Mouse (Mus musculus) frontal cortex, postnatal 14 days (tissue): ENCODE data around the gene Mipep.

Experiments
- DNase-seq, 2 experiments: peaks; one replicate each; pipeline ENCODE4 v3.0.0; 2022; ENCODE audit warnings: low spot score in 2 of 2

The Mipep gene

GRCm38 (mm10) chr14:60784427-60785315 is at the start of gene Mipep:
TSS of gene Mipep (plus strand) at chr14:60784573.
- peak; percentile 70 to 80 for DNase-seq

- no peak for DNase-seq
These were observed 49.2 kb upstream of the Mipep start for GRCm38 (mm10) chr14:60735206-60735605.

- no peak for DNase-seq
These were observed 48.4 kb upstream of the Mipep start for GRCm38 (mm10) chr14:60735848-60736547.

- no peak for DNase-seq
These were observed 47.7 kb upstream of the Mipep start for GRCm38 (mm10) chr14:60736591-60737192.

- DNase-seq, result no peak
These were observed 47.2 kb upstream of the Mipep start for GRCm38 (mm10) chr14:60737202-60737611.

GRCm38 (mm10) chr14:60738434-60738938 is 45.9 kb upstream of the Mipep start:
- DNase-seq, result no peak

- no peak for DNase-seq
These were observed 45.2 kb upstream of the Mipep start for GRCm38 (mm10) chr14:60739155-60739554.

GRCm38 (mm10) chr14:60739616-60740015 is 44.8 kb upstream of the Mipep start:
- no peak for DNase-seq

GRCm38 (mm10) chr14:60740507-60740906 is 43.9 kb upstream of the Mipep start:
- no peak for DNase-seq

GRCm38 (mm10) chr14:60741033-60741432 is 43.3 kb upstream of the Mipep start:
- DNase-seq, result no peak

- DNase-seq, result no peak
These were observed 42.8 kb upstream of the Mipep start for GRCm38 (mm10) chr14:60741490-60741981.

- no peak for DNase-seq
These were observed 40.7 kb upstream of the Mipep start for GRCm38 (mm10) chr14:60743681-60744080.

GRCm38 (mm10) chr14:60745201-60745600 is 39.2 kb upstream of the Mipep start:
- DNase-seq, result no peak

- no peak for DNase-seq
These were observed 38.2 kb upstream of the Mipep start for GRCm38 (mm10) chr14:60746141-60746540.

- no peak for DNase-seq
These were observed 37.1 kb upstream of the Mipep start for GRCm38 (mm10) chr14:60747154-60747870.

GRCm38 (mm10) chr14:60749880-60750279 is 34.5 kb upstream of the Mipep start:
- DNase-seq, result no peak

- no peak for DNase-seq
These were observed 32.8 kb upstream of the Mipep start for GRCm38 (mm10) chr14:60751581-60751980.

- DNase-seq, result no peak
These were observed 31.2 kb upstream of the Mipep start for GRCm38 (mm10) chr14:60752892-60753800.

- no peak for DNase-seq
These were observed 30.6 kb upstream of the Mipep start for GRCm38 (mm10) chr14:60753801-60754126.

- no peak for DNase-seq
These were observed 29.7 kb upstream of the Mipep start for GRCm38 (mm10) chr14:60754656-60755055.

- DNase-seq, result no peak
These were observed 28.1 kb upstream of the Mipep start for GRCm38 (mm10) chr14:60756271-60756670.
